Mouse (Mus musculus): Measurements from ENCODE around the gene Tmem147. TPM values are rescaled to one million over a fixed set of nuclear protein-coding genes. Genes with fewer than 3 reads are reported as not detected.
A peak's percentile ranks its signal among the peaks of the same experiment; 100 is the strongest.
"Not testable (repeated sequence)": the region's sequence is repeated elsewhere in the genome, so short reads cannot be mapped to it uniquely, and the experiment has no call there.

Tmem147 gene
- 100 to 1,000 TPM; 117 to 141 TPM for total RNA-seq (2021)
- long read RNA-seq, transcript Tmem147-207 (6 exons, 727 nt): minor isoform, 12 of 141 reads
- long read RNA-seq, transcript Tmem147-201 (7 exons, 870 nt): major isoform, 110 of 141 reads
- long read RNA-seq, partial matches to known transcripts: 5 of 141 reads
- long read RNA-seq, other reads (novel, unspliced or antisense): 12 of 141 reads

- DNase-seq (ENCODE audit: low spot score in 2 of 2): peak; percentile 95 to 96
These were observed at the start of gene Tmem147 for GRCm38 (mm10) chr7:30729396-30730063. Gene Tmem147, minus strand, starts transcription at chr7:30729540.

GRCm38 (mm10) chr7:30777911-30778310 is 48.6 kb upstream of the Tmem147 start:
- no peak for DNase-seq (ENCODE audit: low spot score in 2 of 2)

GRCm38 (mm10) chr7:30777081-30777579 is 47.8 kb upstream of the Tmem147 start:
- DNase-seq (ENCODE audit: low spot score in 2 of 2): no peak

GRCm38 (mm10) chr7:30776104-30776503 is 46.8 kb upstream of the Tmem147 start:
- DNase-seq (ENCODE audit: low spot score in 2 of 2): no peak

- DNase-seq (ENCODE audit: low spot score in 2 of 2): no peak
These were observed 39.9 kb upstream of the Tmem147 start for GRCm38 (mm10) chr7:30769236-30769635.

- DNase-seq (ENCODE audit: low spot score in 2 of 2): no peak
These were observed 37.1 kb upstream of the Tmem147 start for GRCm38 (mm10) chr7:30766408-30766807.

GRCm38 (mm10) chr7:30765173-30765572 is 35.8 kb upstream of the Tmem147 start:
- no peak for DNase-seq (ENCODE audit: low spot score in 2 of 2)

GRCm38 (mm10) chr7:30763456-30763855 is 34.1 kb upstream of the Tmem147 start, which contains the start of gene Dmkn:
Gene Dmkn, plus strand, starts transcription at chr7:30763756.
- DNase-seq (ENCODE audit: low spot score in 2 of 2): no peak

- DNase-seq (ENCODE audit: low spot score in 2 of 2): no peak
These were observed 32.5 kb upstream of the Tmem147 start for GRCm38 (mm10) chr7:30761769-30762352.

- DNase-seq (ENCODE audit: low spot score in 2 of 2): peak; percentile 23 to 24
These were observed 29.5 kb upstream of the Tmem147 start for GRCm38 (mm10) chr7:30758853-30759252.

GRCm38 (mm10) chr7:30757001-30757400 is 27.7 kb upstream of the Tmem147 start:
- no peak for DNase-seq (ENCODE audit: low spot score in 2 of 2)

GRCm38 (mm10) chr7:30751086-30751669 is 21.8 kb upstream of the Tmem147 start, which contains the start of gene Sbsn:
Gene Sbsn, plus strand, starts transcription at chr7:30751471.
- DNase-seq (ENCODE audit: low spot score in 2 of 2): no peak

- no peak for DNase-seq (ENCODE audit: low spot score in 2 of 2)
These were observed 20.7 kb upstream of the Tmem147 start for GRCm38 (mm10) chr7:30749824-30750606.

GRCm38 (mm10) chr7:30747525-30748204 is 18.3 kb upstream of the Tmem147 start:
- no peak for DNase-seq (ENCODE audit: low spot score in 2 of 2)

GRCm38 (mm10) chr7:30744022-30744598 is 14.8 kb upstream of the Tmem147 start:
- DNase-seq (ENCODE audit: low spot score in 2 of 2): no peak

GRCm38 (mm10) chr7:30743617-30744016 is 14.3 kb upstream of the Tmem147 start, which contains the start of gene Gapdhs:
Gene Gapdhs, minus strand, starts transcription at chr7:30743681.
- not testable (repeated sequence) for DNase-seq (ENCODE audit: low spot score in 2 of 2)

- DNase-seq (ENCODE audit: low spot score in 2 of 2): not testable (repeated sequence)
These were observed 13.2 kb upstream of the Tmem147 start for GRCm38 (mm10) chr7:30742570-30742969.

- no peak for DNase-seq (ENCODE audit: low spot score in 2 of 2)
These were observed 6.9 kb upstream of the Tmem147 start for GRCm38 (mm10) chr7:30736211-30736610.

- DNase-seq (ENCODE audit: low spot score in 2 of 2): peak; percentile 21 to 24
These were observed 853 bp upstream of the Tmem147 start for GRCm38 (mm10) chr7:30730064-30730722.

All from layer of hippocampus, postnatal 10 days (tissue).